Mouse (Mus musculus): ENCODE measurements around the gene Igfbp3.

- TF ChIP-seq CTCF (IDR thresholded peaks at IDR 0.05; ENCODE audit: borderline replicate concordance, extremely low read depth, insufficient read depth, insufficient read length) (no peak), POLR2A (IDR thresholded peaks at IDR 0.05; ENCODE audit: borderline replicate concordance, extremely low read depth, insufficient read depth, insufficient read length, poor library complexity, severe bottlenecking) (no peak)
Observed at GRCm38 (mm10) chr11:7202206-7202605, 11.5 kb downstream of the Igfbp3 start.

Measured in brain, embryonic 14.5 days (tissue).